Mouse (Mus musculus) cortical plate, adult 2 months (tissue): Measurements from ENCODE around the gene Slc23a2. TPM values are rescaled to one million over a fixed set of nuclear protein-coding genes. Genes with fewer than 3 reads are reported as not detected.
A peak's percentile ranks its signal among the peaks of the same experiment; 100 is the strongest.

Experiments
- H3K27ac ChIP-seq: fragments of 200-500 bp; 2 replicates; pipeline ENCODE4 v1.5.1; 2012; ENCODE audit warnings: low read length, control low read depth, inconsistent platforms; ENCODE audit not compliant: insufficient read depth
- H3K4me1 ChIP-seq: fragments of 200-500 bp; 2 replicates; pipeline ENCODE4 v1.6.1; 2011; ENCODE audit warnings: low read length; ENCODE audit not compliant: control insufficient read depth, insufficient read depth
- H3K4me3 ChIP-seq: fragments of 200-500 bp; 2 replicates; pipeline ENCODE4 v1.5.1; 2011; ENCODE audit warnings: mild to moderate bottlenecking, low read length, control low read depth; ENCODE audit not compliant: insufficient read depth
- CTCF ChIP-seq: fragments of 200-500 bp; IDR thresholded peaks from 2 replicates; pipeline ENCODE4 v1.5.1; 2011; ENCODE audit warnings: mild to moderate bottlenecking, control low read depth, low read length; ENCODE audit not compliant: insufficient read depth; ENCODE audit errors: extremely low read depth
- POLR2A ChIP-seq: fragments of 200-500 bp; IDR thresholded peaks from 2 replicates; pipeline ENCODE4 v1.6.1; 2011; ENCODE audit warnings: mild to moderate bottlenecking, low read length, control low read depth; ENCODE audit not compliant: insufficient read depth; ENCODE audit errors: extremely low read depth
- polyA plus RNA-seq: library from polyadenylated mRNA; depleted of rRNA; stranded (reverse); fragments of >200 nt; gene quantifications from 2 replicates; pipeline ENCODE4 v1.2.3, GENCODE M21; 2012

The Slc23a2 gene
- polyA plus RNA-seq, 1 experiment, result 109 TPM

- peaks cover 7% of the 10 kb centered on the region for H3K4me1 ChIP-seq
- TF ChIP-seq CTCF (no peak), POLR2A (no peak)
These were observed 5.8 kb downstream of the Slc23a2 start for GRCm38 (mm10) chr2:132139099-132139498.

GRCm38 (mm10) chr2:132135876-132136637, 8.9 kb downstream of the Slc23a2 start:
- peaks cover 12% of the 10 kb centered on the region for H3K4me1 ChIP-seq
- H3K27ac ChIP-seq, result 0 out of 2 replicates have a peak overlapping the region, but pooled peaks have one; percentile 11
- peak; percentile 38; the same call in 1 of the 2 replicates for TF ChIP-seq CTCF
- no peak for TF ChIP-seq POLR2A
- H3K4me3 ChIP-seq, result no peak overlapping the region

More at GRCm38 (mm10) chr2:132139099-132139498, 5.8 kb downstream of the Slc23a2 start:
- no peak overlapping the region for H3K4me3 ChIP-seq
- no peak overlapping the region for H3K27ac ChIP-seq

- H3K4me1 ChIP-seq, result peaks cover 15% of the 10 kb centered on the region
- H3K4me3 ChIP-seq, result no peak overlapping the region
- TF ChIP-seq POLR2A (no peak), CTCF (no peak)
- no peak overlapping the region for H3K27ac ChIP-seq
These were observed 10.2 kb downstream of the Slc23a2 start for GRCm38 (mm10) chr2:132134758-132135157.

GRCm38 (mm10) chr2:132133436-132133835, 11.5 kb downstream of the Slc23a2 start:
- TF ChIP-seq POLR2A (no peak), CTCF (no peak)
- Histone ChIP-seq H3K4me1 (peaks cover 15% of the 10 kb centered on the region), H3K4me3 (no peak overlapping the region), H3K27ac (no peak overlapping the region)

GRCm38 (mm10) chr2:132131266-132131665, 13.6 kb downstream of the Slc23a2 start:
- TF ChIP-seq POLR2A, result no peak
- Histone ChIP-seq H3K27ac (no peak overlapping the region), H3K4me3 (no peak overlapping the region), H3K4me1 (peaks cover 17% of the 10 kb centered on the region)

GRCm38 (mm10) chr2:132129980-132130379, 14.9 kb downstream of the Slc23a2 start:
- no peak overlapping the region for H3K27ac ChIP-seq
- peaks cover 11% of the 10 kb centered on the region for H3K4me1 ChIP-seq
- no peak for TF ChIP-seq POLR2A
- TF ChIP-seq CTCF, result no peak
- no peak overlapping the region for H3K4me3 ChIP-seq

GRCm38 (mm10) chr2:132129247-132129646, 15.7 kb downstream of the Slc23a2 start:
- Histone ChIP-seq H3K4me1 (peaks cover 11% of the 10 kb centered on the region), H3K27ac (no peak overlapping the region), H3K4me3 (no peak overlapping the region)
- no peak for TF ChIP-seq POLR2A
- TF ChIP-seq CTCF, result no peak

GRCm38 (mm10) chr2:132127904-132128303, 17.0 kb downstream of the Slc23a2 start:
- Histone ChIP-seq H3K27ac (no peak overlapping the region), H3K4me3 (no peak overlapping the region), H3K4me1 (peaks cover 10% of the 10 kb centered on the region)
- no peak for TF ChIP-seq CTCF
- TF ChIP-seq POLR2A, result no peak

GRCm38 (mm10) chr2:132126292-132126691, 18.6 kb downstream of the Slc23a2 start:
- Histone ChIP-seq H3K27ac (no peak overlapping the region), H3K4me1 (peaks cover 9% of the 10 kb centered on the region), H3K4me3 (no peak overlapping the region)
- TF ChIP-seq CTCF (no peak), POLR2A (no peak)

GRCm38 (mm10) chr2:132123063-132123462, 21.8 kb downstream of the Slc23a2 start:
- no peak overlapping the region for H3K4me3 ChIP-seq
- TF ChIP-seq CTCF (no peak), POLR2A (no peak)

More at GRCm38 (mm10) chr2:132123063-132123462, 21.8 kb downstream of the Slc23a2 start:
- no peak overlapping the region for H3K27ac ChIP-seq
- peaks cover 5% of the 10 kb centered on the region for H3K4me1 ChIP-seq
